Mouse (Mus musculus) spleen, postnatal 10 days (tissue): ENCODE measurements at regions not wholly inside any gene's neighbourhood (a gene's known extent, or its start where the extent isn't known, plus 50 kb on each side); places are given as distances from the start of the nearest gene placed in this dataset.
A peak's percentile ranks its signal among the peaks of the same experiment; 100 is the strongest.
"Not testable (repeated sequence)": the region's sequence is repeated elsewhere in the genome, so short reads cannot be mapped to it uniquely, and the experiment has no call there.

Experiments used
- DNase-seq, 2 experiments: peaks; one replicate each; pipeline ENCODE4 v3.0.0; 2021 to 2022; ENCODE audit warnings: low spot score in 2 of 2

DNA sequence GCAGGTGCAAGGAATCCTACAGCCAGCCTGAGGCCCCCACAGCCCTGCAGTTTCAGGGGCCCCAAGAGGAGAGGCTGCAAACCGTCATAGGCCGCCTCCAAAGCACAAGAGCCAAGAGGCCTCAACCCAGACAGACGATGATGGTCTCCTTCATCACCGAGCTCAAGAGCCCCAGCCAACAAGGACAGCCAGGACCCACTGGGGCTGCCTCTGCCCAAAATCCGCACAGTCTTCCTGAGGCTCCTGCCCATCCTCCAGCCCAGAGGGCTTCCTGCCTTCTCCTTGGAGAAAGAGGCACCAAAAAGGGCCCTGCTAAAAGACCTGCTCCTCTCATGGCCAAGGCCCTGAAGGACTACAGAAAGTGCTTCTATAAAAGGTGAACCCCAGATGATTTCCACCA, 112.3 kb downstream of the Nus1 start:
- DNase-seq = not testable (repeated sequence)

DNA sequence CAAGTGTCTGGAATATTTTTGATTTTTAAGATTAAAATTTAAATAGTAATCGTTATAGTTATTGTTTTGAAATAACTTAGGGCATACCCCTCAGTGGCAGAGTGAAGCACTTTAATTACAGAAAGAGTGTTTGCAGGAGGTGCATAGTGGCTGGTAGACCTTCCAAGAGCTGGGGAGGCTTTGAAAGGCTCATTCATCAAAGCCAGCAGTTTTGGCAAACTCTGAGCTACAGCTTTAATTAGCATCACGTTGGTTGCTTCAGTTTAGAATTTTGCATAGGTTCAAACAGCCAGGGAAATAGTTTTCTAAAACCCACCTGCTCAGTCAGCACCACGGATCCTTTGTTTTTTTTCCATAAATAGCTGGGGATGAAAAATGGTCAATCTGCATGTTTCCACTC, 113.5 kb downstream of the Nus1 start:
- DNase-seq = no peak

DNA sequence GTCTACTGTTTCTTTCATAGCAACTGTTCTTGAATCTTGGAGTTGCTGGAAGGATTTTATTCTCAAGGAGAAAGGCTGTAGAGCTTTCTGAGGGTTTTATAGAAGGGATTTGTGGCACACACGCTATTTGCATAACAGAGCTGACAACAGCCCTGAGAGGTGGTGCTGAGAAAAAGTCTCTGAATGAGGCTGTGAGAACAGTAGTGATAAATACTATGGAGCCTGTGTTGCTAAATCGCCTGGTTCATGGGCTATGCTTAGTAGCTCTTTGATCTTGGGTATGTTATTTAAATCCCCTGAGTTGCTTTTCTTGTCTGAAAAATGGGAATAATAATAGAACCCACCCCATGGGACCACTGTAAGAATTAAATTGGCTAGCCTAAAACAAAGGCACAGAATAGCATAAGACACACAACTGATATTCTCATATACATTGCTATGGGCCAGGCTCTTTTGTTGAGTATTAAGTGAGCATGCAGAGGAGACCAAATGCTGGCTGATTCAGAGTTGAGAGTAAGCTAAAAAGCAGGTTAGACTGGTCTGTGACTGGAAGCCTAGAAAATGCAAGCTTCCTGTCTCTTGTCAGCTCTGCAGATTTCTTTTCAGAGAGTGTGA, 116.0 kb downstream of the Nus1 start:
- DNase-seq = no peak

DNA sequence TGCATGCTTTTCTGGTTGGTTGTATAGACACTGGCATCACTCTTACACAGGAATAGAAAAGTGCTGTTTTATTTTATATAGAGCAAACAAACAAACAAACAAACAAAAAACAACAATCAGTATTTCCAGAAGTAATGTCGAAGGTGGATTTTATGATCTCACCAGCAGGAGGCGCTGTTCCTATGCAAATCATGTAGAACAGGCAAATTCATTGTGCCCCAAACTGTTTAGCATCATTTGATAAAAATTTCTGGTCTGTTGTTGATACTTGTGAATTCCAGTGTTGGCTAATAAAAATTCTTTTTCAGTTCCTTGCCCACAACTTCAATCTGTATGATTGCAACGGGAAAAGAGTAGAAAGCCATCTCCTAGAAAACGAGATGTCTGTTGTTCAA, 116.5 kb downstream of the Nus1 start:
- DNase-seq = peak in 1 of 2 experiments; percentile 27

DNA sequence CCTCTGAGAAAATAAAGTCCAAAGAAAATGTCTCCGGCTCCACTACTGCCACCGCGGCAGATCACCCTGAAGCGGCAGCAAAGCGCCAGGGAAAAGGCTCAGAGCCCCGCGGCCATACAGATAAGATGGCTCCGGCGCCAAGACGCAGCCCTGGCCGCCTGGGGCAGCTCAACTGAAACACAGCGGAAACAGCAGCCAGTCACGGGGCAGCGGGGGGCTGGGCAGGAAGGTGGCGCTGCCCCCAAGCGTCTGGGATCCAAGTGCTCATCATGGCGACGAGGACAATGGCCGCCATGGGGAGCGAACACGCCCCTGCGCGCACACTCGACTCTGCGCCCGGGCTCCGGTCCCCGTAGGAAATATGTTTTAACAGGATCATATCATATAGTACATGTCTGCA, 128.2 kb downstream of the Nus1 start:
- DNase-seq = no peak

DNA sequence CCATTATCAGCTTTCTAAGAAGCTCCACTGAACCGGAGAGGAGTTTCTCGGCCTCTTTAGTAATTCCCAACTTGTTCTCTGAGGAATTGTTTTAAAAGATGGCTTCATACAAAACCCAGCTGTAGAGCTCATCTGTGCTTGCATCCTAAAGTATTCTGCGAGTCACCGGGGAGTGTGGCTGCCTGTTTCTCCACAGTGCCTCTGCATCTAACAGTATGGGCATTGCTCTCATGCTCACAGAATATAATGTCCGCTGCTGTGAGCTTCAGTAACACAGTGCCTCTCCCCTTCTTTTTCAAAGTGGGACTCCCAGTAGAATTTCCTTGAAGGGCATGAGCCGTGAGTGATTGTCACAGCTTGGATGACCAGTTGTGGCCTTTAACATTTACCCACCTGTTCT, 113.0 kb upstream of the Slc35f1 start:
- DNase-seq = no peak

DNA sequence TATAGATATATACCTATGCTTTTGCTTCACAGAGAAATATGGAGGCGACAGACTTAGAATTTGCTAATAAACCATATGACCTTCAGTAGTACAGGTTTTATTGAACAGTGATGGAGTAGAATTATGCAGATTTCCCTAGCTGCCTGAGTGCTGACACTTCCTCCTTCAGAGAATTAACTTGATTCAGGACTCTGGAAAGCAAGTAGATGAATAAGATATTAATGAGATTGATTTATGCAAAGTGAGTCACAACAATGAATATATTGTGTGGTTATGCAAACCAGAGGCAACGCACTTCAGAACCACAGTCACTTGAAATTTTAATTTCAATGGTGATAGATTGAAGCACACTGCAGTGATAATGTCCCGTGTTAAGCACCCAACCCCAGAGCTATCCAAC, 112.5 kb upstream of the Slc35f1 start:
- no peak for DNase-seq

DNA sequence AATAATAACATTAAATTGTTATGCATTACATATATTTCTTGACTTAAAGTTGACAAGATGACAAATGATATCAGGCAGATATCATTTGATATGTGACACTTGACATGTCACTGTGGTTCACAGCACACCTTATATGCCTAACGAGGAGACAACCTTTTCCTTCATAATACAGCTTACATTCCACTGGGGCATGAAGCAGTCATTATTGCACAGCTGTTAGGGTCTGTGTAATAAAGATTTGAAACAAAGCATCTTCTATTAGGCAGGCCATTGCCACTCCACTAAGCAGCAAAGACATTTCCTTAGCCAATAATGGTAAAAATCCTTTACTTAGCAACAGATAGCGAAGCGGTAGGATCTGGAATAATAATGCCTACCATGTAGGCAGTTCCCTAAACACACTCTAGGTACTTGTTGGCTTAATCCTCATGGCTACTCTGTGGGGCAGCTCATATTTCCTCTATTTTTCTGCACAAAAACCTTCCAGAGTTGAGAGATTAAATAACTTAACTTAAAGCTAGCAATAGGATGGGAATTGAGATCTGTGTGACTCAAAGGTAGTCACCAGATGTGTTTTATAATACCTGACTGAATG, 112.0 kb upstream of the Slc35f1 start:
- no peak for DNase-seq

DNA sequence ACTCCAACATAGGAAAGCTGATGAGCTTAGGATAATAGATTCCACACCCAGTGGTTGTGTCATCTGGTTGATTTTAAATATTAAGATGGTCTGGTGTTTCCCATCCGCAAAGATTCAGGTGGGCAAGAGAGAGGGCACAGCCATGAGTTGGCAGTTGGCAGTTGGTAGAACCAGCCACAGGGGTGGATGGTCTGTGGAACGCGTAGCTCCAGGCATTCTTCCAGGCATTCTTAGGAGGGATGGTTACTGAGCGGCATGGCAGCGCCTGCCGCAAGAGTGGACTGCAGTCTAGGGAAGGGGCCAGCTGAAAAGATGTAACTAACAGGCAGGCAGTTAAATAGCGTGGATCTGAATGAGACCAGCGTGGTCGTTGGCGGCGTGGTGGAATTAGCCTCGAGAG, 96.6 kb upstream of the Slc35f1 start:
- DNase-seq = no peak
